Mouse (Mus musculus) cortical plate, adult 2 months (tissue): ENCODE measurements at regions not wholly inside any gene's neighbourhood (a gene's known extent, or its start where the extent isn't known, plus 50 kb on each side); places are given as distances from the start of the nearest gene placed in this dataset.

Experiments
- H3K27ac ChIP-seq: fragments of 200-500 bp; 2 replicates; pipeline ENCODE4 v1.5.1; 2012; ENCODE audit warnings: low read length, control low read depth, inconsistent platforms; ENCODE audit not compliant: insufficient read depth
- H3K4me1 ChIP-seq: fragments of 200-500 bp; 2 replicates; pipeline ENCODE4 v1.6.1; 2011; ENCODE audit warnings: low read length; ENCODE audit not compliant: control insufficient read depth, insufficient read depth
- H3K4me3 ChIP-seq: fragments of 200-500 bp; 2 replicates; pipeline ENCODE4 v1.5.1; 2011; ENCODE audit warnings: mild to moderate bottlenecking, low read length, control low read depth; ENCODE audit not compliant: insufficient read depth
- CTCF ChIP-seq: fragments of 200-500 bp; IDR thresholded peaks from 2 replicates; pipeline ENCODE4 v1.5.1; 2011; ENCODE audit warnings: mild to moderate bottlenecking, control low read depth, low read length; ENCODE audit not compliant: insufficient read depth; ENCODE audit errors: extremely low read depth
- POLR2A ChIP-seq: fragments of 200-500 bp; IDR thresholded peaks from 2 replicates; pipeline ENCODE4 v1.6.1; 2011; ENCODE audit warnings: mild to moderate bottlenecking, low read length, control low read depth; ENCODE audit not compliant: insufficient read depth; ENCODE audit errors: extremely low read depth

DNA sequence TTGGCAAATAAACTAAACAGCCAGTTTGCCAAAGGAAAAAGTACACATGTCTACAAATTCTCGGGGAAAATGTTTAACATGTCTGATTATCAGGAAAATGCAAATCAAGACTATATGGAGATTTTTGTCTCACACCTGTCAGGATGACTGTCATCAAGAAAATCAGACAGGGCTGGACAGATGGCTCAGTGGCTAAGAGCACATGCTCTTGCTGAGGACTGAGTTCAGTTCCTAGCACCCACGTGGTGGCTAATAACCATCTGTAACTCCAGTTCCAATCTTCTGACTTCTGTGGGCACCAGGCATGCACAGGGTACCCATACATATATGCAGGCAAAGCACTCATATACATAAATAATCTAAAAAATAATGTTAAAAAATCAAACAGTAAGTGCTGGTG is 141.3 kb upstream of the Sp8 start:
- Histone ChIP-seq H3K4me3 (no peak overlapping the region), H3K27ac (no peak overlapping the region), H3K4me1 (no peaks in the 10 kb centered on the region; the same call in 1 of the 2 replicates)
- TF ChIP-seq POLR2A (no peak), CTCF (no peak)

DNA sequence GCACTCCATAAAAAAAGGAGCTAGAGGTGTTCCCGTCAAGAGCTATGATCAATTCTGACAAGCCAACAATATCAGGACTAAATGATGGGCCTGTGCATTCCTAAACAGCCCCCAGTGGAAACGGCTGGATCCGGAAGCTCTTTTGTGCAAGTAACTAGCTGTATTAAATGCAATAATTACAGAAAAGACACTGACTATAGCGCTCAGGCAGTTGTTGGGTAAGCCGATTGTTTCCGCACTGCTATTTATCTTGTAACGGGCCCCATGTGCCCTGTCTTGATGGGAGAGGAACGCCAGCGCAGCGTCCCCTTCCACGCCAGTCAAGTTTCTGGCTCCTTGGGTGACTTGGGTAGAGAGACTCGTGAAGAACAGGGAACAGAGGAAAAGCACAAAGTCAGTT is 142.4 kb upstream of the Sp8 start:
- TF ChIP-seq POLR2A: no peak
- TF ChIP-seq CTCF: no peak
- H3K27ac ChIP-seq: no peak overlapping the region
- no peaks in the 10 kb centered on the region; the same call in 1 of the 2 replicates for H3K4me1 ChIP-seq
- H3K4me3 ChIP-seq: no peak overlapping the region

DNA sequence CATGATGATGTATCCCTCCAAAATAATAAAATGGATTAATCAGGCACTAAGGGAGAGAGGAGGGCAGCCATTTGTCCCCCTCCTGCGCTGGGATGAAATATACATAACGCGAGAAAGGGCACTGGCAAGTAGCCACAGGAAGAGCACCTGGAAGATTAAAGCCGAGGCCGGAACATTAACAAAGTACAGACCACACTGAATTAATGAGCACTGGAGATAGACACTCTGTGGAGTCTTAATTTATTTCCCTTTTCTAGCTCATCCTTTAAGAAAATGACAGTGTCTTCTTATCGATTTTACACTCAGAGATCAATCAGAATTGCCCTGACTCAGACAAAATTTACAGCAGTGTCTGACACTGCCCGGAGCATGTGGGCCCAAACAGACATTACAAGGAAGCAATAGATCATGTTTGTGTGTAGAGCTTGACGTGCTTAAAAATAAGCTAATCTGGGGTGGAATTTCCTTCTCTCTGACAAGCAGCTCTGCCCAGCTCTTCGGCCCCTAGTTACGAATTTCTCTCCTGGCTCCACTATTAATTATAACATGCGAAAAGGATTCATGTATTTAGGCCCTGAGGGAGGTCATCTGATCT is 143.0 kb upstream of the Sp8 start:
- Histone ChIP-seq H3K27ac (no peak overlapping the region), H3K4me3 (no peak overlapping the region), H3K4me1 (no peaks in the 10 kb centered on the region; the same call in 1 of the 2 replicates)
- TF ChIP-seq CTCF (no peak), POLR2A (no peak)

DNA sequence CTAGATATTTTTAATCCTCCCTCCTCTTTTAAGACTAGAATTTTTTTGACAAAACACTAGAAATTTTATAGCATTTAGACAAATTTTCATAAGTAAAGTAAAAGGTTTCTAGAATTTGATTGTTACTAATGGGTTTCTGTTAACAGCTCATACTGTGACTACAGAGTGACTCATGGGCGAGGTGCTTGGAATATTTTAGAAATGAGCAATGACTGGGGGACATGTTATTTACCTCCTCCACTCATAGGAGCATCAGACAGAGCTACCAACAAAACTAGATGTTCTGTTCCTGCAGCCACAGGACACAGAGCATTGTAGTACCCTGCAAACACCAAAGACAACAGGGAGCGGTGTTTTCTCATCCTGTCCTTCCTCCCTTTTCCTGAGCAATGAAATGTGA is 144.3 kb upstream of the Sp8 start:
- Histone ChIP-seq H3K27ac (no peak overlapping the region), H3K4me1 (no peaks in the 10 kb centered on the region; the same call in 1 of the 2 replicates)
- TF ChIP-seq POLR2A: no peak
- TF ChIP-seq CTCF: no peak

DNA sequence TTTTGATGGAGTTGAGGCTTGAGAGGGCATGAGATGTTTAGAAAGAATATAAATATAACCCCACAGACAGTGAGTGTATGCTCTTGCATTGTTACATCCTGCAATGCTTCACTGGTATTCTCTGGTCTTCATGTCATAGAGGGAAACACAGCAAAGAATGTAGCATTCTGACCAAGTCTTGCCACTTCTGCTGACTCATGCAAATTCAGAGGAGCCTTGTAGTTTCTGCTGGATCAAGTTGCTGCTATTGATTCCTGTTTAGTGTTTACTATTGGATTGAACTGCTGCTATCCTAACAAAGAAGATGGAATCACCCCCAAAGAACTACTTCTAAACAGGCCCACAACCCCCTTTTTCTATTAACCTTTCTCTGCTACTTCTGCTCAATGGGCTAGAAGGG is 148.0 kb upstream of the Sp8 start:
- Histone ChIP-seq H3K27ac (no peak overlapping the region), H3K4me3 (no peak overlapping the region), H3K4me1 (no peaks in the 10 kb centered on the region)
- TF ChIP-seq POLR2A (no peak), CTCF (no peak)

More for the DNA sequence above, 144.3 kb upstream of the Sp8 start:
- H3K4me3 ChIP-seq: no peak overlapping the region

DNA sequence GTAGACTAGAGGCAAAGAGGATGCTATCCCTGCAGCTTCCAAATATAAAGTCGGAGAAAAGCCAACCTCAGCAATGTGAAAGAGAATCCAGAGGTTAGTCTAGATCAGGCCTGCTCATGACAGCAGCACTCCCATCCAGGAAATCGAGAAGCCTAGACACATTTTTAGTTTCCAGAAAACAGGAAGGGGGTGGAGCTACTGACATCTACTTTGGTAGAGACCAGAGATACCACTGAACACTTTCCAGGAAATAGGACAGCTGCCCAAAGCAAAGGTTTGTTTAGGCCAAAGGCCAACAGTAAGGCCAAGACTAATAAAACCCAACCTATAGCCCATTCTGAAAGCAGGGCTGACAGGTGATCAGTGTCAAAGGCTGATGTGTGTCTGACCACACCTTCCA is 151.4 kb upstream of the Sp8 start:
- Histone ChIP-seq H3K4me1 (no peaks in the 10 kb centered on the region), H3K27ac (no peak overlapping the region), H3K4me3 (no peak overlapping the region)
- TF ChIP-seq CTCF: no peak
- no peak for TF ChIP-seq POLR2A

DNA sequence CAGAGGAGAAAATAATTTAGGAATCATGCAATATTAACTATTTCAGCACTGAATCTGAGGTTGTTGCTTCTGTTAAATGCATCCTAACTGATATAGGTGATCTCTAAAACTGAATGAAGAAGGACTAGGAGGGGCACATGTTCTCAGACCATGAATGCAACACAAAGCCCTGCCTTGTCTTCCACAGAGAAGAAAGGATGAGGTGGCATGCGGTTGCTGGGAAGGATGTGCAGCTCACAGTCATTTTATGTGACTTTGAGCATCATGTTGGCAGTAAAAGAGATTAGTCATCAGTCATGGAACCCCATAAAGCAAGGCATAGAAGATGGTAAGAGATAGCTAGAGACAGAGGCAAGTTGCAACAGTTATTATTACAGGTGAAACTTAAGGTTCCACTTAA is 163.2 kb upstream of the Sp8 start:
- H3K4me3 ChIP-seq: no peak overlapping the region
- H3K4me1 ChIP-seq: no peaks in the 10 kb centered on the region
- H3K27ac ChIP-seq: no peak overlapping the region
- no peak for TF ChIP-seq CTCF
- no peak for TF ChIP-seq POLR2A

DNA sequence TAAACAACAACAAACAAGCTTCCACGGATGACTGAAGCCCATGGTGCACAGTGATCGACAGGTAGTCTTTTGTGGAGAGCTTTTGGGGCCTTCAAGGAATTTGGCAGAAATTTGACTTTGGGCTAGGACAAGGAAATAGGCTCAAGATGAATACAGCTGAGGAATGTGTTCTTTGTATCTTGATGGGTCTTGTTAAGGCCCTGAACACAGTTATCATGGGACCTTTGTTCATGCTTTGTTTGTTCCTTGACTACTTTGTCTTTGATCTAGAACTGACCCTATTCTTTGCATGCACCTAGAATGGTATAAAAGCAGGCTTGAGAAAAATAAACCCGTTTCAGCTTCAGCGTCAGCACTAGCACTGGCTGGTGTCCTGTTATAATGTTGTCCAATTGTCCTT is 168.1 kb upstream of the Sp8 start:
- no peak overlapping the region for H3K4me3 ChIP-seq
- TF ChIP-seq POLR2A (no peak), CTCF (no peak)
- H3K4me1 ChIP-seq: no peaks in the 10 kb centered on the region
- H3K27ac ChIP-seq: no peak overlapping the region

DNA sequence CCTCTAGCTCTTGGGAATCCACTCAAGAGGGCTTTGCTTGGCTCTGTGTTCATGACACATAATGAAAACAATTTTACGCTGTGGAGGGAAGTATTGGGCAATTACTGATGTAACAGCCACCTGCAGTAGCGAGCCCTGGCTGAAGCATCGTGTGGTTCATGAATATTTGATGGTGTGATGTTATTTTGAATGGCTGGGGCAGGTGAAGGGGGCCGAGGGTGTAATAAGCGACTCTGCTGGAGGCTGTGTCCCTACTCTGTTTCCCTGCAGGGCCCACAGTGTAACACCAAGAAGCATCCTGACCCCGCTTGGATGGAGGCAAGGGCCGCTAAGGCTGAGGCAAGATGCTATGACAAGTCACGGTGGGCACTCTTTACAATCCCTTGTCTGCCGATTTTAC is 184.6 kb upstream of the Sp8 start:
- Histone ChIP-seq H3K4me1 (no peaks in the 10 kb centered on the region), H3K27ac (no peak overlapping the region), H3K4me3 (no peak overlapping the region)
- TF ChIP-seq POLR2A: no peak
- TF ChIP-seq CTCF: no peak

DNA sequence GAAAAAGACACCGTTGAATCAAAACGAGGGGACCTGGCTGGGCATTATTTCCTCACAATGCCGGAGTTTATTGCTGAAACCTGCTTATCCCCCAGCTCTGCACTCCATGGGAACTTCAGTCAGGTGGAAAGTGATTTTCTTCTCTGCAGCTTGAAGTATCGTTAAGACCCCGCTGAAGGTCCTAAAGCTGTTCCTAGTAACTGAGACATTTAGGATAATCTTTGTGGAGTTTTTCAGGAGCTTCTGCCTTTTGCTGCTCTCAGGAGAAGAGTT is 185.0 kb upstream of the Sp8 start:
- Histone ChIP-seq H3K27ac (no peak overlapping the region), H3K4me3 (no peak overlapping the region), H3K4me1 (no peaks in the 10 kb centered on the region)
- TF ChIP-seq POLR2A: no peak
- TF ChIP-seq CTCF: no peak
